7 mouse cellular contexts compared by ENCODE assay signal in genomic region chr8:35123196-35123621, GRCm38 (mm10).
A peak's percentile ranks its signal among the peaks of the same experiment; 100 is the strongest.
DNase-seq lines count a peak whose midpoint lies in the region; ATAC-seq and TF ChIP-seq lines count a peak whose summit lies in the region.

No protein-coding gene starts in this region.

- H3K4me3 ChIP-seq in intestine, embryonic 14.5 days (ENCODE audit: low read depth, low read length) = peak overlapping the region; percentile 20
- H3K4me3 ChIP-seq in limb, embryonic 13.5 days = peak overlapping the region; percentile 32
- peak overlapping the region; percentile 36 for H3K4me3 ChIP-seq in midbrain, embryonic 12.5 days

- H3K9me3 ChIP-seq in intestine, embryonic 14.5 days (ENCODE audit: control insufficient read depth, low read length) = no peaks in the 10 kb centered on the region
- H3K9me3 ChIP-seq in limb, embryonic 13.5 days = no peaks in the 10 kb centered on the region
- no peaks in the 10 kb centered on the region for H3K9me3 ChIP-seq in midbrain, embryonic 12.5 days

- WGBS in intestine, embryonic 14.5 days = 12% methylated on average over 14 of the region's 14 CpGs
- WGBS in limb, embryonic 13.5 days = 8% methylated on average over 14 of the region's 14 CpGs
- WGBS in midbrain, embryonic 12.5 days = 4% methylated on average over 14 of the region's 14 CpGs

- no peak overlapping the region for H3K27ac ChIP-seq in intestine, embryonic 14.5 days (ENCODE audit: low read depth)
- H3K27ac ChIP-seq in limb, embryonic 13.5 days = no peak overlapping the region
- H3K27ac ChIP-seq in midbrain, embryonic 12.5 days (replicated peaks) = no peak overlapping the region

- peak overlapping the region; percentile 47 for H3K4me2 ChIP-seq in intestine, embryonic 14.5 days (ENCODE audit: low read length)
- peak overlapping the region; percentile 58 for H3K4me2 ChIP-seq in limb, embryonic 13.5 days (replicated peaks)
- peak overlapping the region; percentile 56 for H3K4me2 ChIP-seq in midbrain, embryonic 12.5 days (replicated peaks)

- H3K9ac ChIP-seq in intestine, embryonic 14.5 days (ENCODE audit: low read length) = no peak overlapping the region
- H3K9ac ChIP-seq in limb, embryonic 13.5 days = peak overlapping the region; percentile 51; the same call in 1 of the 2 replicates
- no peak overlapping the region for H3K9ac ChIP-seq in midbrain, embryonic 12.5 days (replicated peaks)

- H3K27me3 ChIP-seq in intestine, embryonic 14.5 days (replicated peaks; ENCODE audit: control insufficient read depth, insufficient read depth, low read length) = no peaks in the 10 kb centered on the region
- H3K27me3 ChIP-seq in limb, embryonic 13.5 days = no peaks in the 10 kb centered on the region
- H3K27me3 ChIP-seq in midbrain, embryonic 12.5 days = no peaks in the 10 kb centered on the region
- no peaks in the 10 kb centered on the region for H3K27me3 ChIP-seq in splenic B cell, adult 2 months (ENCODE audit: control insufficient read depth, insufficient read depth, low read length, poor library complexity, severe bottlenecking)

- no peak for TF ChIP-seq POLR2A in brain, embryonic 14.5 days (IDR thresholded peaks at IDR 0.05; ENCODE audit: borderline replicate concordance, extremely low read depth, insufficient read depth, insufficient read length, poor library complexity, severe bottlenecking)

- H3K36me3 ChIP-seq in intestine, embryonic 14.5 days (ENCODE audit: control insufficient read depth, insufficient read depth, low read length) = no peaks in the 10 kb centered on the region
- no peaks in the 10 kb centered on the region for H3K36me3 ChIP-seq in limb, embryonic 13.5 days
- H3K36me3 ChIP-seq in midbrain, embryonic 12.5 days = no peaks in the 10 kb centered on the region
- no peaks in the 10 kb centered on the region for H3K36me3 ChIP-seq in splenic B cell, adult 2 months (ENCODE audit: control insufficient read depth, insufficient read depth, low read length, poor library complexity, severe bottlenecking)

- no peak for ATAC-seq in intestine, embryonic 14.5 days (replicated peaks; ENCODE audit: low FRiP score, low TSS enrichment, low read depth)
- no peak for ATAC-seq in limb, embryonic 13.5 days (ENCODE audit: low FRiP score, low read depth)
- 0 out of 2 replicates have a peak, but pooled peaks have one; percentile 49 for ATAC-seq in midbrain, embryonic 12.5 days (ENCODE audit: low FRiP score, low read depth)

- TF ChIP-seq CTCF in brain, embryonic 14.5 days (IDR thresholded peaks at IDR 0.05; ENCODE audit: borderline replicate concordance, extremely low read depth, insufficient read depth, insufficient read length) = no peak

- peak; percentile 57 for DNase-seq in ES-CJ7 (ENCODE audit: low read depth, low spot score)
- peak; percentile 91 for DNase-seq in brain, embryonic 14.5 days (ENCODE audit: low read depth)
- peak; percentile 90 for DNase-seq in heart, adult 11 months
- no peak for DNase-seq in intestine, embryonic 14.5 days (ENCODE audit: low spot score)
- DNase-seq in splenic B cell, adult 2 months (ENCODE audit: low read depth, low spot score) = peak; percentile 75

- H3K4me1 ChIP-seq in intestine, embryonic 14.5 days (replicated peaks; ENCODE audit: control insufficient read depth, insufficient read depth, low read length) = peaks cover 9% of the 10 kb centered on the region; the same call in 1 of the 2 replicates
- H3K4me1 ChIP-seq in limb, embryonic 13.5 days = 0 out of 2 replicates have a peak, but pooled peaks cover 5% of the 10 kb centered on the region
- H3K4me1 ChIP-seq in midbrain, embryonic 12.5 days = peaks cover 16% of the 10 kb centered on the region
